Mouse (Mus musculus): Measurements from ENCODE around the gene Olfr315. TPM values are rescaled to one million over a fixed set of nuclear protein-coding genes. Genes with fewer than 3 reads are reported as not detected.
"Not testable (repeated sequence)": the region's sequence is repeated elsewhere in the genome, so short reads cannot be mapped to it uniquely, and the experiment has no call there.

Olfr315 gene
- polyA plus RNA-seq (2016; fragmentation: Nextera tagmentation; extraction: Ambion mirVana) = not detected in 2 replicates

GRCm38 (mm10) chr11:58772888-58773287 is at the start of gene Olfr315:
Gene Olfr315, plus strand, starts transcription at chr11:58773188.
- Histone ChIP-seq H3K9ac (no peak within 1 kb of the TSS), H3K36me3 (no peaks in the 10 kb centered on the region), H3K4me2 (no peak within 1 kb of the TSS), H3K4me3 (no peak within 1 kb of the TSS), H3K9me3 (replicated peaks) (no peaks in the 10 kb centered on the region), H3K4me1 (replicated peaks) (no peaks in the 10 kb centered on the region), H3K27me3 (replicated peaks) (no peaks in the 10 kb centered on the region), H3K27ac (ENCODE audit: poor library complexity, severe bottlenecking) (no peak within 1 kb of the TSS)
- no peak for ATAC-seq (ENCODE audit: insufficient number of reproducible peaks, low FRiP score)

- Histone ChIP-seq H3K4me1 (replicated peaks) (no peaks in the 10 kb centered on the region), H3K9ac (no peak within 1 kb of the TSS), H3K4me2 (no peak within 1 kb of the TSS), H3K27me3 (replicated peaks) (no peaks in the 10 kb centered on the region), H3K36me3 (no peaks in the 10 kb centered on the region), H3K27ac (ENCODE audit: poor library complexity, severe bottlenecking) (no peak within 1 kb of the TSS), H3K4me3 (no peak within 1 kb of the TSS), H3K9me3 (replicated peaks) (0 out of 2 replicates have a peak, but pooled peaks cover 3% of the 10 kb centered on the region)
- no peak for ATAC-seq (ENCODE audit: insufficient number of reproducible peaks, low FRiP score)
Observed at GRCm38 (mm10) chr11:58723914-58724313, 49.1 kb upstream of the Olfr315 start, which contains the start of gene Olfr318. Gene Olfr318, minus strand, starts transcription at chr11:58724014.

GRCm38 (mm10) chr11:58727896-58728650 is 44.9 kb upstream of the Olfr315 start:
- not testable (repeated sequence) for H3K4me2 ChIP-seq; H3K27ac ChIP-seq (ENCODE audit: poor library complexity, severe bottlenecking); H3K27me3 ChIP-seq (replicated peaks); H3K9me3 ChIP-seq (replicated peaks); H3K9ac ChIP-seq; H3K4me1 ChIP-seq (replicated peaks); H3K36me3 ChIP-seq; ATAC-seq (ENCODE audit: insufficient number of reproducible peaks, low FRiP score); H3K4me3 ChIP-seq
- 73% methylated on average over 6 of the region's 6 CpGs for WGBS

DNA sequence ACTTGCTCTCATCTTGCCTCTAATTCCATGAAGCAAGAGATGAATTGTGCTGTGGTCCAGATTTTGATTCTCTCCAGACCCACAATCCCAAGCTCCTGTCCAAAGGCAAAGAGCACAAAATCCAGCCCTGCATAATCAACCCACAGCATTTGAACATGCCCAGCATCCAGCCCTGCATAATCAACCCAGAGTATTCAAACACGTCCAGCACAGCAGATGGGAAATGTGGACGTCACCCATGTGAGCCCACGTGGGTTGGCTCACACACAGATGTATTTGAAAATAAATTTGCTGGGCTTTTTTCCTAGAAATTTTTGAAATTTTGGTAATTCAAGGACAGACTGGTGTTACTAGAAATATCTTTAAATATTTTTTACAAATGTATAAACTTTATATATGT is 39.6 kb upstream of the Olfr315 start:
- Histone ChIP-seq H3K27me3 (replicated peaks) (no peaks in the 10 kb centered on the region), H3K4me2 (no peak overlapping the region), H3K36me3 (no peaks in the 10 kb centered on the region), H3K9me3 (replicated peaks) (no peaks in the 10 kb centered on the region), H3K4me1 (replicated peaks) (no peaks in the 10 kb centered on the region), H3K27ac (ENCODE audit: poor library complexity, severe bottlenecking) (no peak overlapping the region), H3K4me3 (no peak overlapping the region), H3K9ac (no peak overlapping the region)
- 54% methylated on average over 3 of the region's 3 CpGs for WGBS
- no peak for ATAC-seq (ENCODE audit: insufficient number of reproducible peaks, low FRiP score)

GRCm38 (mm10) chr11:58738792-58739262 is 34.2 kb upstream of the Olfr315 start, which contains the start of gene Olfr317:
Gene Olfr317, minus strand, starts transcription at chr11:58739212.
- Histone ChIP-seq H3K9me3 (replicated peaks) (no peaks in the 10 kb centered on the region), H3K36me3 (no peaks in the 10 kb centered on the region), H3K27me3 (replicated peaks) (no peaks in the 10 kb centered on the region), H3K4me2 (no peak within 1 kb of the TSS), H3K4me1 (replicated peaks) (no peaks in the 10 kb centered on the region), H3K9ac (no peak within 1 kb of the TSS), H3K4me3 (no peak within 1 kb of the TSS), H3K27ac (ENCODE audit: poor library complexity, severe bottlenecking) (no peak within 1 kb of the TSS)
- no peak for ATAC-seq (ENCODE audit: insufficient number of reproducible peaks, low FRiP score)
- 61% methylated on average over 4 of the region's 4 CpGs for whole genome bisulfite sequencing

GRCm38 (mm10) chr11:58751096-58751495 is 21.9 kb upstream of the Olfr315 start:
- H3K4me1 ChIP-seq (replicated peaks); H3K36me3 ChIP-seq; H3K27me3 ChIP-seq (replicated peaks); H3K4me3 ChIP-seq; H3K9me3 ChIP-seq (replicated peaks); H3K4me2 ChIP-seq; H3K9ac ChIP-seq; ATAC-seq (ENCODE audit: insufficient number of reproducible peaks, low FRiP score); H3K27ac ChIP-seq (ENCODE audit: poor library complexity, severe bottlenecking): not testable (repeated sequence)
- 71% methylated on average over 18 of the region's 18 CpGs for WGBS

DNA sequence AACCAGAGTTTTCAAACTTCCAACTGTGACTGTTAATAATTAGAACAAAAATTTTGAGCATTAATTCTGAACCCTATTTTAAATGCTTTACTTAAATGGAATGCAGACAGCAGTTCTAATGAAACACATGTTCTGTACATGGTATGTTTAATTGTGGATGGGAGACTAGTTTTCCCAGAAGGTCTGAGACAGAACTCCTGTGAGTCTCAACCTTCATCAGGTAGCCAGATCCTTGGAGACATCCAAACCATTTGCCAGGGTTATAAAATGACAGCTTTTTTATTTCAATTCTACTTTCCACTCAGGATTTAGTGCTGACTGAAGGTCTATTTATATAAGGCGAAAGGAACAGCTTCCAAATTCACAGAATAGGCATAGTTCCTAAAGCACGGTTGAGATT is 20.6 kb upstream of the Olfr315 start, which contains the start of gene Olfr316:
Gene Olfr316, plus strand, starts transcription at position 301 of the 400 bp plus-strand sequence.
- Histone ChIP-seq H3K4me3 (no peak within 1 kb of the TSS), H3K4me1 (replicated peaks) (no peaks in the 10 kb centered on the region), H3K9me3 (replicated peaks) (0 out of 2 replicates have a peak, but pooled peaks cover 2% of the 10 kb centered on the region), H3K27ac (ENCODE audit: poor library complexity, severe bottlenecking) (no peak within 1 kb of the TSS), H3K9ac (no peak within 1 kb of the TSS), H3K27me3 (replicated peaks) (no peaks in the 10 kb centered on the region), H3K36me3 (no peaks in the 10 kb centered on the region), H3K4me2 (no peak within 1 kb of the TSS)
- 83% methylated on average over 2 of the region's 2 CpGs for WGBS
- no peak for ATAC-seq (ENCODE audit: insufficient number of reproducible peaks, low FRiP score)

GRCm38 (mm10) chr11:58782480-58783089 is 9.6 kb downstream of the Olfr315 start, which contains the start of gene Olfr314:
Gene Olfr314, plus strand, starts transcription at chr11:58782952.
- Histone ChIP-seq H3K27ac (ENCODE audit: poor library complexity, severe bottlenecking) (no peak within 1 kb of the TSS), H3K4me2 (no peak within 1 kb of the TSS), H3K9me3 (replicated peaks) (no peaks in the 10 kb centered on the region), H3K4me3 (no peak within 1 kb of the TSS), H3K4me1 (replicated peaks) (peaks cover 4% of the 10 kb centered on the region), H3K9ac (no peak within 1 kb of the TSS), H3K27me3 (replicated peaks) (no peaks in the 10 kb centered on the region), H3K36me3 (no peaks in the 10 kb centered on the region)
- no peak for ATAC-seq (ENCODE audit: insufficient number of reproducible peaks, low FRiP score)
- 53% methylated on average over 6 of the region's 6 CpGs for WGBS

- H3K27ac ChIP-seq (ENCODE audit: poor library complexity, severe bottlenecking) = no peak overlapping the region
- no peaks in the 10 kb centered on the region for H3K36me3 ChIP-seq
- H3K4me1 ChIP-seq (replicated peaks) = peaks cover 4% of the 10 kb centered on the region
- H3K4me2 ChIP-seq = no peak overlapping the region
- no peak overlapping the region for H3K9ac ChIP-seq
- H3K9me3 ChIP-seq (replicated peaks) = no peaks in the 10 kb centered on the region
- 54% methylated on average over 2 of the region's 2 CpGs for WGBS
- H3K27me3 ChIP-seq (replicated peaks) = no peaks in the 10 kb centered on the region
- no peak overlapping the region for H3K4me3 ChIP-seq
- ATAC-seq (ENCODE audit: insufficient number of reproducible peaks, low FRiP score) = no peak
Observed at GRCm38 (mm10) chr11:58784182-58784581, 11.2 kb downstream of the Olfr315 start.

DNA sequence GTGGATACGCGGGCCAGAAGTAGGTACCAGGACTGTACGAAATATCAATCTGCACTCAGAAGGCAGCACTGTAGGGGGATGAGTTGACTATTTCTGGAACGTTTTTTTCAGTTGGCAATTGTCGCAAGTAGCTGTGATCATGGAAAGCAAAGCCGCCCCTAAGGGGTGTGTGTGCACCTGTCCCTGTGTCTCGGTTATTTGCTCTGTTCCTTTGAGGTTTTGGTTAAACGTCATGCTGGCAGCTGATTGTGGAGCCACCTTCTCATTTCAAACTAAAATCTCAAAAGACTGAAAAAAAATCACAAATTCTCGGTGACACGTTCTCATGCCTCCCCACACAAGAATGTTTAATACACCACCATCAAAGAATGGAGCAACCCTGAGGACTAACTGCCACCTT is 14.7 kb downstream of the Olfr315 start:
- Histone ChIP-seq H3K27me3 (replicated peaks) (no peaks in the 10 kb centered on the region), H3K4me3 (no peak overlapping the region), H3K4me1 (replicated peaks) (peaks cover 2% of the 10 kb centered on the region), H3K36me3 (no peaks in the 10 kb centered on the region), H3K27ac (ENCODE audit: poor library complexity, severe bottlenecking) (no peak overlapping the region), H3K4me2 (no peak overlapping the region), H3K9ac (no peak overlapping the region), H3K9me3 (replicated peaks) (no peaks in the 10 kb centered on the region)
- no peak for ATAC-seq (ENCODE audit: insufficient number of reproducible peaks, low FRiP score)
- 82% methylated on average over 10 of the region's 10 CpGs for WGBS

- WGBS = 79% methylated on average over 8 of the region's 8 CpGs
- Histone ChIP-seq H3K36me3 (no peaks in the 10 kb centered on the region), H3K4me2 (no peak overlapping the region), H3K27ac (ENCODE audit: poor library complexity, severe bottlenecking) (no peak overlapping the region), H3K27me3 (replicated peaks) (no peaks in the 10 kb centered on the region), H3K4me1 (replicated peaks) (no peaks in the 10 kb centered on the region), H3K9me3 (replicated peaks) (no peaks in the 10 kb centered on the region), H3K4me3 (no peak overlapping the region), H3K9ac (no peak overlapping the region)
- no peak for ATAC-seq (ENCODE audit: insufficient number of reproducible peaks, low FRiP score)
Observed at GRCm38 (mm10) chr11:58788346-58788745, 15.4 kb downstream of the Olfr315 start.

All from heart, embryonic 12.5 days (tissue).